Mouse (Mus musculus): ENCODE measurements around the gene Zxdc. TPM values are rescaled to one million over a fixed set of nuclear protein-coding genes. Genes with fewer than 3 reads are reported as not detected.

Zxdc gene
- polyA plus RNA-seq, 1 experiment from 2014 or later: 16.2 TPM

DNA sequence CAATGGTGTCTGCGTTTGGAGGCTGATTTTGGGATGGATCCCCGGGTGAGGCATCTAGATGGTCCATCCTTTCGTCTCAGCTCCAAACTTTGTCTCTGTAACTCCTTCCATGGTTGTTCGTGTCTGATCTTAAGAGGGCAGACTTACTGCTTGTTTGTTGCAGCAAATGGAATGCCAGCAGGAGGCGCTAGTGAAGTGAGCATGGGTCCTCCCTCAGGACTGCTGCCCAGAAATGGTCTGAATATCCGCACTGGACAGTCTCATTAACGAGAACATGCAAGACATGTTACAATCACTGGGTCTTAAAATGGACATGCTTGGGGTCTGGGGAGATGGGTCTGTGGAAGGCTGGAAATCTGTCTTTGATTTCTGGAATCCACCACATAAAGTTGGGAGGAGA is 80.9 kb downstream of the Zxdc start:
- WGBS: 29% methylated on average over 7 of the region's 7 CpGs
- no peak for ATAC-seq (ENCODE audit: low FRiP score, low TSS enrichment)

DNA sequence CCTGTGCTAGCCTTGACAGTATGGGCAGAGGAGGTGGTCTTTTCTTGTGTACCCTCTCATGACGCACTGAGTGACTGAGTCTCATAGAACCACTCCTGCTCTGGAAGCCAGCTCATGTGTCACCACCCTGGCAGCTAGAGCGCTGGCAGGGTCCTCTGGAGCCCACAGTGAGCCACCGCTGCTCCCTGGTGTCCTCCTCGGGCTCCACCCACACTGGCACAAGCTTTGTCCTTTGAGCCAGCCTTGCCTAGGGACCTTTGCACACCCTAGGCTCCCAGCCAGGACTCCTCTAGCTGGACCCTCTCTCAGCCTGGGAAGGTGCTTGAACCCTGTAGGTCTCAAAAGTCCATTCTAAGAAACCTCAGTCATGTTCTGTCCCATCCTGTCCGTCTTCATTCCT is 81.4 kb downstream of the Zxdc start:
- no peaks in the 10 kb centered on the region for H3K27me3 ChIP-seq (ENCODE audit: control insufficient read depth, insufficient read depth, low read length)
- H3K4me3 ChIP-seq (replicated peaks; ENCODE audit: low read depth, low read length): no peak overlapping the region
- H3K4me2 ChIP-seq (ENCODE audit: low read length): no peak overlapping the region
- no peak for ATAC-seq (ENCODE audit: low FRiP score, low TSS enrichment)
- no peaks in the 10 kb centered on the region for H3K9me3 ChIP-seq (ENCODE audit: control insufficient read depth, low read length)
- DNase-seq: no peak
- H3K9ac ChIP-seq (replicated peaks; ENCODE audit: low read length): no peak overlapping the region
- 73% methylated on average over 5 of the region's 5 CpGs for WGBS
- 0 out of 2 replicates have a peak, but pooled peaks cover 11% of the 10 kb centered on the region for H3K4me1 ChIP-seq (ENCODE audit: control insufficient read depth, insufficient read depth, low read length)
- no peaks in the 10 kb centered on the region for H3K36me3 ChIP-seq (ENCODE audit: control insufficient read depth, insufficient read depth, low read length)
- no peak overlapping the region for H3K27ac ChIP-seq (replicated peaks; ENCODE audit: low read depth, low read length)

More for the DNA sequence above, 80.9 kb downstream of the Zxdc start:
- Histone ChIP-seq H3K27me3 (ENCODE audit: control insufficient read depth, insufficient read depth, low read length) (no peaks in the 10 kb centered on the region), H3K27ac (replicated peaks; ENCODE audit: low read depth, low read length) (no peak overlapping the region), H3K9me3 (ENCODE audit: control insufficient read depth, low read length) (no peaks in the 10 kb centered on the region), H3K36me3 (ENCODE audit: control insufficient read depth, insufficient read depth, low read length) (no peaks in the 10 kb centered on the region), H3K4me3 (replicated peaks; ENCODE audit: low read depth, low read length) (no peak overlapping the region), H3K4me2 (ENCODE audit: low read length) (no peak overlapping the region), H3K9ac (replicated peaks; ENCODE audit: low read length) (no peak overlapping the region), H3K4me1 (ENCODE audit: control insufficient read depth, insufficient read depth, low read length) (0 out of 2 replicates have a peak, but pooled peaks cover 11% of the 10 kb centered on the region)
- DNase-seq: peak; percentile 74

DNA sequence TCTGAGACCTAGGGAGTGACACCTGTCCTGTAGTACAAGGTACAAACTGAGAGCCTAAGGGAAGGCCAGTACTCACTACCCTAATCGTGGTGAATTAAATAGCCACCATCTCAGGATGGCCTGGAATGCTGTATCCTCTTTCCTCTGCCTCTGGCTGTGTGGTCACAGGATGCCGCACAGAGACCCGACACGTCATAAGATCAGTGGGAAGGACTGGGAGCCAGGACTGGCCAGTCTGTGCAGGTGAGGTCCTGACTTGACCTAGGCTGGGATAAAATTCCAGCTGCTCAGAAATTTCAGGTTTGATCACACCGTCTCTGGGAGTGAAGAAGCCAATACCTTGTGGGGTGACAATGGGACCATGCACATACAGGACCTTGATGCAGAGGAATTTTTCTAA is 82.2 kb downstream of the Zxdc start:
- no peak overlapping the region for H3K4me2 ChIP-seq (ENCODE audit: low read length)
- H3K27me3 ChIP-seq (ENCODE audit: control insufficient read depth, insufficient read depth, low read length): no peaks in the 10 kb centered on the region
- H3K27ac ChIP-seq (replicated peaks; ENCODE audit: low read depth, low read length): no peak overlapping the region
- no peak overlapping the region for H3K9ac ChIP-seq (replicated peaks; ENCODE audit: low read length)
- no peaks in the 10 kb centered on the region for H3K9me3 ChIP-seq (ENCODE audit: control insufficient read depth, low read length)
- H3K4me1 ChIP-seq (ENCODE audit: control insufficient read depth, insufficient read depth, low read length): 0 out of 2 replicates have a peak, but pooled peaks cover 9% of the 10 kb centered on the region
- H3K36me3 ChIP-seq (ENCODE audit: control insufficient read depth, insufficient read depth, low read length): no peaks in the 10 kb centered on the region
- ATAC-seq (ENCODE audit: low FRiP score, low TSS enrichment): no peak
- 93% methylated on average over 5 of the region's 5 CpGs for WGBS
- DNase-seq: no peak
- H3K4me3 ChIP-seq (replicated peaks; ENCODE audit: low read depth, low read length): no peak overlapping the region

DNA sequence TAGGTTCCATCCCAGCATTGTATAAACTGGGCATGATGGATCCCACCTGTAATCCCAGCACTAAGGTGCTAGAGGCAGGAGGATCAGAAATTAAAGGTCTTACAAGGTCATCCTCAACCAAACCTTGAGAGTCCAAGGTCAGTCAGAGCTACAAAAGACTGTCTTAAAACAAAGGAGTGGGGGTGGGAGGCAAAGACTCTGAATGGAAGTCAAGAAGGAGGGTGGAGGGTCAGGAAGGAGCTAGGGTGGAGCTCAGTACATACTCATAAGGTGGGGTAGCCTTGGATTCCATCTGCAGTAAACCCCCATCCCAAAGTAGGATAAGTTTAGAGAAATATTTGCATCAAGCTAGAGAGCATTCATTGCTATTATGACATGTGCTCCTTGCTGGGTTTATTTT is 83.3 kb downstream of the Zxdc start:
- H3K27ac ChIP-seq (replicated peaks; ENCODE audit: low read depth, low read length): no peak overlapping the region
- H3K4me1 ChIP-seq (ENCODE audit: control insufficient read depth, insufficient read depth, low read length): no peaks in the 10 kb centered on the region
- DNase-seq (no peak), ATAC-seq (ENCODE audit: low FRiP score, low TSS enrichment) (no peak)
- no peak overlapping the region for H3K4me3 ChIP-seq (replicated peaks; ENCODE audit: low read depth, low read length)
- H3K9me3 ChIP-seq (ENCODE audit: control insufficient read depth, low read length): no peaks in the 10 kb centered on the region
- H3K4me2 ChIP-seq (ENCODE audit: low read length): no peak overlapping the region
- no peaks in the 10 kb centered on the region for H3K36me3 ChIP-seq (ENCODE audit: control insufficient read depth, insufficient read depth, low read length)
- H3K27me3 ChIP-seq (ENCODE audit: control insufficient read depth, insufficient read depth, low read length): no peaks in the 10 kb centered on the region
- H3K9ac ChIP-seq (replicated peaks; ENCODE audit: low read length): no peak overlapping the region

Other genes with a start within 250 kb of the Zxdc start
- gene Vmn1r51, start 246.9 kb upstream of the Zxdc start, polyA plus RNA-seq (2014; fragmentation: Nextera tagmentation; extraction: Ambion mirVana): 0.07 TPM in 1 of 2 replicates, not detected in the other
- 0.09 TPM in 1 of 2 replicates, not detected in the other for gene Vmn1r52, start 194.7 kb upstream of the Zxdc start, polyA plus RNA-seq (2014; fragmentation: Nextera tagmentation; extraction: Ambion mirVana)
- gene V1ra8, start 166.7 kb upstream of the Zxdc start, polyA plus RNA-seq (2014; fragmentation: Nextera tagmentation; extraction: Ambion mirVana): not detected in 2 replicates
- gene Vmn1r53, start 145.1 kb upstream of the Zxdc start, polyA plus RNA-seq (2014; fragmentation: Nextera tagmentation; extraction: Ambion mirVana): not detected in 2 replicates
- not detected in 2 replicates for gene Vmn1r54, start 123.2 kb upstream of the Zxdc start, polyA plus RNA-seq (2014; fragmentation: Nextera tagmentation; extraction: Ambion mirVana)
- not detected in 2 replicates for gene BC048671, start 68.3 kb upstream of the Zxdc start, polyA plus RNA-seq (2014; fragmentation: Nextera tagmentation; extraction: Ambion mirVana)
- 0.22 TPM in 1 of 2 replicates, not detected in the other for gene Chst13, start 44.3 kb upstream of the Zxdc start, polyA plus RNA-seq (2014; fragmentation: Nextera tagmentation; extraction: Ambion mirVana)
- gene Uroc1, start 36.2 kb upstream of the Zxdc start, polyA plus RNA-seq (2014; fragmentation: Nextera tagmentation; extraction: Ambion mirVana): not detected in 2 replicates
- 7.2 and 11.1 TPM in 2 replicates for gene Cfap100, start 59.3 kb downstream of the Zxdc start, polyA plus RNA-seq (2014; fragmentation: Nextera tagmentation; extraction: Ambion mirVana)
- 13.9 and 14.2 TPM in 2 replicates for gene Klf15, start 93.1 kb downstream of the Zxdc start, polyA plus RNA-seq (2014; fragmentation: Nextera tagmentation; extraction: Ambion mirVana)
- 44.5 and 51.9 TPM in 2 replicates for gene Aldh1l1, start 116.9 kb downstream of the Zxdc start, polyA plus RNA-seq (2014; fragmentation: Nextera tagmentation; extraction: Ambion mirVana)
- 4.7 and 5.3 TPM in 2 replicates for gene Slc41a3, start 235.2 kb downstream of the Zxdc start, polyA plus RNA-seq (2014; fragmentation: Nextera tagmentation; extraction: Ambion mirVana)